Mouse (Mus musculus) testis, adult 2 months (tissue): ENCODE measurements around the gene Pparg.

ENCODE experiments used
- CTCF ChIP-seq: fragments of 200-500 bp; IDR thresholded peaks from 2 replicates; pipeline ENCODE4 v1.5.1; 2012; ENCODE audit warnings: low read depth, mild to moderate bottlenecking, inconsistent platforms, low read length, moderate library complexity; ENCODE audit not compliant: control insufficient read depth, insufficient read depth, insufficient replicate concordance
- POLR2A ChIP-seq: fragments of 200-500 bp; IDR thresholded peaks from 2 replicates; pipeline ENCODE4 v1.6.1; 2012; ENCODE audit warnings: low read depth, mild to moderate bottlenecking, inconsistent platforms, low read length, moderate library complexity; ENCODE audit not compliant: control insufficient read depth

- TF ChIP-seq POLR2A (no peak), CTCF (no peak)
Measured at GRCm38 (mm10) chr6:115374871-115375852, 14.4 kb downstream of the Pparg start.
